In the genomic region with DNA sequence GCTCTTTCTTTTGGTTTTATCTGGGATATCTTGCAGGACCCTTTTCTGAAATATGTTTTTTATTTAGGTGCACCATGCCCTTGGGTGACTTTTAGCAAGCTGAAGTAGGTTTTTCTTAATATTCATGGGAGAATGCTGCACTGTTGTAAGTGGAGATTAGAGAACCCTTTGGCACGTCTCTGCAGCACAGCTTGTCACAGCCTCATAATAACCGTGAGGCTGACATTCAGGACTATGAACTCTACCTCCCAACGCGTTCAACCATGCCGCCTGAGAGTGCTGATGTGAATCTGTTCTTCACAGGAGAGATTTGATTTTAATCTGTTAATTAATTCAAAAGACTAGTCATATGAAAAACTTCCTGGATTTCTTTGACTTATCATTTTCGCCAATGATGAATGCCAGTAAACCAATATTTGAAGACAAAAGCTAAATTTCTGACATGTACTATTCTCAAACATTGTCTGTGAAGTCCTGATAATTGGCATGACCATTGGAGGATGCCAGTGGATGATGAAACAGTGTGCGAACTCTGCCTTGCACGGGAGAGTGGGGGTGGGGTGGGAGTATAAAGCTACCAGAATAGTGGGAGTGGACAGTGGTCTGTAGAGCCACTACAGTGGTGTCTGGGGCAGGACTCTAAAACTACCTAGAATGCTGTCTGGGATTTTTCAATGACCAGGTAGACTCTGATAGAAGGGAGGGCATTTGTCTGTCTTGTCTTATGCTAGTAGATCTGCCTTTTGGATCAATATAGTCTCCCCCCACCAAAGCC, we compare ENCODE assay signal across 19 mouse cellular contexts.
A peak's percentile ranks its signal among the peaks of the same experiment; 100 is the strongest.
DNase-seq lines count a peak whose midpoint lies in the region; ATAC-seq and TF ChIP-seq lines count a peak whose summit lies in the region.
"Had no signal": no experiment of that assay in that cellular context is flagged by ENCODE, and none has a peak within 500 bp of the region (broad histone marks: within the 10 kb centered on the region; RNA-seq: fewer than 3 reads in every experiment).

No protein-coding gene starts in this region.

- peak; percentile 76 for DNase-seq in kidney, adult 11 months
- peak; percentile 10 for DNase-seq in Muller cell, postnatal 12 days (ENCODE audit: inconsistent ontology term)
- DNase-seq in hindbrain, postnatal 0 days (ENCODE audit: low spot score): peak; percentile 47
- DNase-seq in heart, adult 18-20 months: no peak
- DNase-seq: adrenal gland, postnatal 14 days; cerebellum, adult 8-10 months; forebrain, postnatal 0 days; heart, adult 2 months; heart, postnatal 10 days; right cerebral cortex, adult 18-20 months; thymus, postnatal 4 days had no signal

- no peak overlapping the region for H3K27ac ChIP-seq in kidney, embryonic 14.5 days (ENCODE audit: low read depth, low read length)
- H3K27ac ChIP-seq in hindbrain, postnatal 0 days: no peak overlapping the region
- H3K27ac ChIP-seq in midbrain, embryonic 12.5 days (replicated peaks): no peak overlapping the region
- H3K27ac ChIP-seq: heart, adult 2 months; layer of hippocampus, adult 2 months; liver, embryonic 15.5 days had no signal

- no peak overlapping the region for H3K4me3 ChIP-seq in kidney, embryonic 14.5 days (ENCODE audit: low read length)
- no peak overlapping the region for H3K4me3 ChIP-seq in hindbrain, postnatal 0 days (ENCODE audit: low read length)
- no peak overlapping the region for H3K4me3 ChIP-seq in midbrain, embryonic 12.5 days
- H3K4me3 ChIP-seq: heart, adult 2 months; layer of hippocampus, adult 2 months; liver, embryonic 15.5 days had no signal

- no peak overlapping the region for H3K9ac ChIP-seq in kidney, embryonic 14.5 days (ENCODE audit: low read depth, low read length)
- H3K9ac ChIP-seq in hindbrain, postnatal 0 days (replicated peaks; ENCODE audit: low read length): no peak overlapping the region
- no peak overlapping the region for H3K9ac ChIP-seq in midbrain, embryonic 12.5 days (replicated peaks)
- H3K9ac ChIP-seq: forebrain, postnatal 0 days; liver, embryonic 15.5 days had no signal

- H3K4me2 ChIP-seq in kidney, embryonic 14.5 days (replicated peaks; ENCODE audit: low read depth, low read length): no peak overlapping the region
- H3K4me2 ChIP-seq in hindbrain, postnatal 0 days (ENCODE audit: low read depth, low read length): no peak overlapping the region
- no peak overlapping the region for H3K4me2 ChIP-seq in midbrain, embryonic 12.5 days (replicated peaks)
- H3K4me2 ChIP-seq: liver, embryonic 15.5 days had no signal

- H3K4me1 ChIP-seq in kidney, embryonic 14.5 days (ENCODE audit: control insufficient read depth, insufficient read depth, low read length): no peaks in the 10 kb centered on the region
- H3K4me1 ChIP-seq in hindbrain, postnatal 0 days (ENCODE audit: insufficient read depth, low read length): peaks cover 4% of the 10 kb centered on the region; the same call in 1 of the 2 replicates
- peaks cover 5% of the 10 kb centered on the region for H3K4me1 ChIP-seq in midbrain, embryonic 12.5 days
- H3K4me1 ChIP-seq: liver, embryonic 15.5 days had no signal

- no peaks in the 10 kb centered on the region for H3K9me3 ChIP-seq in kidney, embryonic 14.5 days (ENCODE audit: control insufficient read depth, low read length)
- H3K9me3 ChIP-seq in hindbrain, postnatal 0 days (ENCODE audit: low read length): no peaks in the 10 kb centered on the region
- no peaks in the 10 kb centered on the region for H3K9me3 ChIP-seq in midbrain, embryonic 12.5 days
- H3K9me3 ChIP-seq: liver, embryonic 15.5 days had no signal

- H3K27me3 ChIP-seq in kidney, embryonic 14.5 days (ENCODE audit: control insufficient read depth, insufficient read depth, low read length): no peaks in the 10 kb centered on the region
- no peaks in the 10 kb centered on the region for H3K27me3 ChIP-seq in hindbrain, postnatal 0 days (ENCODE audit: insufficient read depth, low read length)
- no peaks in the 10 kb centered on the region; the same call in 1 of the 2 replicates for H3K27me3 ChIP-seq in midbrain, embryonic 12.5 days
- H3K27me3 ChIP-seq: CH12.LX; liver, embryonic 15.5 days had no signal

- TF ChIP-seq CTCF in hindbrain, postnatal 0 days (IDR thresholded peaks at IDR 0.05; ENCODE audit: low read depth): no peak

- no peak for ATAC-seq in kidney, embryonic 14.5 days (ENCODE audit: low FRiP score, low TSS enrichment)
- ATAC-seq in hindbrain, postnatal 0 days: peak; percentile 40; the same call in 1 of the 2 replicates
- ATAC-seq in midbrain, embryonic 12.5 days (ENCODE audit: low FRiP score, low read depth): peak; percentile 76
- ATAC-seq in inflammation-experienced regulatory T-cells, adult 6 months: no peak
- ATAC-seq in megakaryocyte, adult 5-6 weeks (ENCODE audit: poor library complexity, severe bottlenecking): no peak
- ATAC-seq: forebrain, postnatal 0 days; lung, postnatal 0 days had no signal

- WGBS in kidney, embryonic 14.5 days: 88% methylated on average over 8 of the region's 8 CpGs
- WGBS in hindbrain, postnatal 0 days: 35% methylated on average over 8 of the region's 8 CpGs
- 55% methylated on average over 8 of the region's 8 CpGs for WGBS in midbrain, embryonic 12.5 days

- no peaks in the 10 kb centered on the region for H3K36me3 ChIP-seq in kidney, embryonic 14.5 days (ENCODE audit: control insufficient read depth, insufficient read depth, low read length)
- no peaks in the 10 kb centered on the region for H3K36me3 ChIP-seq in hindbrain, postnatal 0 days (ENCODE audit: insufficient read depth, low read length)
- H3K36me3 ChIP-seq in midbrain, embryonic 12.5 days: no peaks in the 10 kb centered on the region
- H3K36me3 ChIP-seq: liver, embryonic 15.5 days had no signal

Comparison
In these comparisons a context has a peak if more than half of its experiments do, and no peak if none do; other contexts are left out.
1. DNase-seq: peak in kidney, adult 11 months (single experiment), Muller cell, postnatal 12 days (single experiment) and hindbrain, postnatal 0 days (single experiment); none in heart, adult 18-20 months (0 of 2).
2. ATAC-seq: peak in hindbrain, postnatal 0 days (single experiment) and midbrain, embryonic 12.5 days (single experiment); none in kidney, embryonic 14.5 days (single experiment), inflammation-experienced regulatory T-cells, adult 6 months (single experiment) and megakaryocyte, adult 5-6 weeks (single experiment).